Mouse (Mus musculus) ES-E14 (cell line): ENCODE measurements around the gene Fam168a.

ENCODE experiments used
- CHD2 ChIP-seq: IDR thresholded peaks from 2 replicates; pipeline ENCODE4 v1.6.1; 2014; ENCODE audit warnings: mild to moderate bottlenecking, low read depth, low read length, inconsistent platforms
- HCFC1 ChIP-seq: IDR thresholded peaks from 2 replicates; pipeline ENCODE4 v1.6.1; 2012; ENCODE audit warnings: low read length, inconsistent platforms, borderline replicate concordance; ENCODE audit not compliant: insufficient read depth
- MAFK ChIP-seq: IDR thresholded peaks from 2 replicates; pipeline ENCODE4 v1.6.1; 2014; ENCODE audit warnings: mild to moderate bottlenecking, low read depth, low read length, inconsistent platforms; ENCODE audit not compliant: insufficient read depth
- ZC3H11A ChIP-seq: IDR thresholded peaks from 2 replicates; pipeline ENCODE4 v1.6.1; 2012; ENCODE audit warnings: low read depth, mild to moderate bottlenecking, inconsistent platforms, low read length, borderline replicate concordance
- ZNF384 ChIP-seq: IDR thresholded peaks from 2 replicates; pipeline ENCODE4 v1.6.1; 2012; ENCODE audit warnings: low read depth, low read length, inconsistent platforms

GRCm38 (mm10) chr7:100805391-100805790 lies 99.0 kb downstream of the Fam168a start:
- TF ChIP-seq ZNF384 = no peak
- no peak for TF ChIP-seq ZC3H11A
- no peak for TF ChIP-seq CHD2
- TF ChIP-seq HCFC1 = no peak
- TF ChIP-seq MAFK = no peak
